Mouse (Mus musculus): ENCODE results near the gene Macf1.

The Macf1 gene

GRCm38 (mm10) chr4:123684260-123684659 is at the start of gene Macf1:
Gene Macf1, minus strand, starts transcription at chr4:123684360.
- no peak for DNase-seq

GRCm38 (mm10) chr4:123733532-123733931 is 49.4 kb upstream of the Macf1 start:
- DNase-seq: no peak

GRCm38 (mm10) chr4:123732921-123733320 is 48.8 kb upstream of the Macf1 start:
- no peak for DNase-seq

GRCm38 (mm10) chr4:123732163-123732910 is 48.2 kb upstream of the Macf1 start:
- no peak for DNase-seq

GRCm38 (mm10) chr4:123721761-123722160 is 37.6 kb upstream of the Macf1 start:
- no peak for DNase-seq

- DNase-seq: no peak
Observed at GRCm38 (mm10) chr4:123718434-123718780, 34.2 kb upstream of the Macf1 start.

GRCm38 (mm10) chr4:123717574-123718433 is 33.6 kb upstream of the Macf1 start, which contains the start of gene Ndufs5:
Gene Ndufs5, minus strand, starts transcription at chr4:123718202.
- peak; percentile 96 for DNase-seq

GRCm38 (mm10) chr4:123712431-123712830 is 28.3 kb upstream of the Macf1 start:
- DNase-seq: no peak

GRCm38 (mm10) chr4:123707340-123707739 is 23.2 kb upstream of the Macf1 start:
- DNase-seq: no peak

GRCm38 (mm10) chr4:123705340-123705739 is 21.2 kb upstream of the Macf1 start:
- no peak for DNase-seq

GRCm38 (mm10) chr4:123693384-123693783 is 9.2 kb upstream of the Macf1 start:
- DNase-seq: no peak

GRCm38 (mm10) chr4:123692071-123692470 is 7.9 kb upstream of the Macf1 start:
- DNase-seq: no peak

GRCm38 (mm10) chr4:123690311-123690710 is 6.2 kb upstream of the Macf1 start:
- no peak for DNase-seq

- peak; percentile 7 for DNase-seq
Observed at GRCm38 (mm10) chr4:123687025-123687781, 3.0 kb upstream of the Macf1 start.

GRCm38 (mm10) chr4:123686368-123687024 is 2.3 kb upstream of the Macf1 start:
- DNase-seq: no peak

- no peak for DNase-seq
Observed at GRCm38 (mm10) chr4:123685506-123686242, 1.5 kb upstream of the Macf1 start.

GRCm38 (mm10) chr4:123685046-123685445 is 886 bp upstream of the Macf1 start:
- no peak for DNase-seq

GRCm38 (mm10) chr4:123682291-123682690 is 1.9 kb downstream of the Macf1 start:
- DNase-seq: no peak

- no peak for DNase-seq
Observed at GRCm38 (mm10) chr4:123680962-123681361, 3.2 kb downstream of the Macf1 start.

- no peak for DNase-seq
Observed at GRCm38 (mm10) chr4:123677060-123677804, 6.9 kb downstream of the Macf1 start.

- no peak for DNase-seq
Observed at GRCm38 (mm10) chr4:123670598-123670997, 13.6 kb downstream of the Macf1 start.

All from thymus, postnatal 25 days (tissue).